Mouse (Mus musculus) testis, adult 2 months (tissue): Measurements from ENCODE around the gene Rhag.

Experiments
- CTCF ChIP-seq: fragments of 200-500 bp; IDR thresholded peaks from 2 replicates; pipeline ENCODE4 v1.5.1; 2012; ENCODE audit warnings: low read depth, mild to moderate bottlenecking, inconsistent platforms, low read length, moderate library complexity; ENCODE audit not compliant: control insufficient read depth, insufficient read depth, insufficient replicate concordance
- POLR2A ChIP-seq: fragments of 200-500 bp; IDR thresholded peaks from 2 replicates; pipeline ENCODE4 v1.6.1; 2012; ENCODE audit warnings: low read depth, mild to moderate bottlenecking, inconsistent platforms, low read length, moderate library complexity; ENCODE audit not compliant: control insufficient read depth

GRCm38 (mm10) chr17:40789877-40790276 is 21.0 kb upstream of the Rhag start:
- TF ChIP-seq CTCF (no peak), POLR2A (no peak)
